Mouse (Mus musculus) left cerebral cortex, postnatal 4 days (tissue): ENCODE measurements around the gene Cdc42se1. TPM values are rescaled to one million over a fixed set of nuclear protein-coding genes. Genes with fewer than 3 reads are reported as not detected.
A peak's percentile ranks its signal among the peaks of the same experiment; 100 is the strongest.

Source experiments
- DNase-seq: peaks from one replicate; pipeline ENCODE4 v3.0.0-alpha.2; 2022
- intact Hi-C: fragments of 180-260 bp; cut with DNase I; formaldehyde crosslinking; loops from one replicate; pipeline ENCODE4 v1.15.1; 2025
- total RNA-seq, 2 experiments: library from RNA; stranded (reverse); gene quantifications; 2 replicates each; pipeline ENCODE4 v1.2.3; 2021

Cdc42se1 gene
- total RNA-seq, 2 experiments from 2014 or later: 62.1 to 62.4 TPM

- DNase-seq: no peak
- intact Hi-C loops: no loop called here
Measured at GRCm38 (mm10) chr3:95218466-95219137, 9.9 kb upstream of the Cdc42se1 start.

GRCm38 (mm10) chr3:95223041-95223440 is 5.5 kb upstream of the Cdc42se1 start:
- intact Hi-C loops: no loop called here
- no peak for DNase-seq

GRCm38 (mm10) chr3:95224295-95224694 is 4.2 kb upstream of the Cdc42se1 start:
- no peak for DNase-seq
- intact Hi-C loops: no loop called here

GRCm38 (mm10) chr3:95227214-95227613 is 1.3 kb upstream of the Cdc42se1 start:
- intact Hi-C loops: loop anchor here (5.0 kb wide), 1 partner anchor 55 kb away; the partner anchor contains the start of genes Mindy1 and Prune1
- no peak for DNase-seq

- intact Hi-C loops: loop anchor here (5.0 kb wide), 1 partner anchor 53 kb away; the partner anchor contains the start of genes Mindy1 and Prune1
Measured at GRCm38 (mm10) chr3:95228894-95229780, 605 bp downstream of the Cdc42se1 start.

GRCm38 (mm10) chr3:95229781-95230494 is 1.4 kb downstream of the Cdc42se1 start:
- peak; percentile 55 for DNase-seq
- intact Hi-C loops: loop anchor here (5.0 kb wide), 1 partner anchor 52 kb away; the partner anchor contains the start of genes Mindy1 and Prune1

More at GRCm38 (mm10) chr3:95228894-95229780, 605 bp downstream of the Cdc42se1 start:
- peak; percentile 79 for DNase-seq

- intact Hi-C loops: no loop called here
- no peak for DNase-seq
Measured at GRCm38 (mm10) chr3:95230495-95231297, 2.2 kb downstream of the Cdc42se1 start.

- no peak for DNase-seq
Measured at GRCm38 (mm10) chr3:95231298-95232221, 3.0 kb downstream of the Cdc42se1 start, which contains the start of gene Mllt11. Gene Mllt11, minus strand, starts transcription at chr3:95232171.

GRCm38 (mm10) chr3:95232771-95233170 is 4.2 kb downstream of the Cdc42se1 start:
- intact Hi-C loops: no loop called here
- DNase-seq: no peak

More at GRCm38 (mm10) chr3:95231298-95232221, 3.0 kb downstream of the Cdc42se1 start, which contains the start of gene Mllt11:
- intact Hi-C loops: no loop called here

GRCm38 (mm10) chr3:95233303-95233980 is 4.9 kb downstream of the Cdc42se1 start:
- no peak for DNase-seq
- intact Hi-C loops: no loop called here

- no peak for DNase-seq
- intact Hi-C loops: no loop called here
Measured at GRCm38 (mm10) chr3:95235386-95236301, 7.1 kb downstream of the Cdc42se1 start.

- intact Hi-C loops: no loop called here
- DNase-seq: no peak
Measured at GRCm38 (mm10) chr3:95237541-95238099, 9.1 kb downstream of the Cdc42se1 start.

- intact Hi-C loops: no loop called here
- DNase-seq: no peak
Measured at GRCm38 (mm10) chr3:95239022-95239421, 10.5 kb downstream of the Cdc42se1 start.

GRCm38 (mm10) chr3:95239971-95240370 is 11.4 kb downstream of the Cdc42se1 start:
- intact Hi-C loops: no loop called here
- no peak for DNase-seq

- no peak for DNase-seq
- intact Hi-C loops: no loop called here
Measured at GRCm38 (mm10) chr3:95240900-95241299, 12.4 kb downstream of the Cdc42se1 start.

- intact Hi-C loops: no loop called here
- DNase-seq: no peak
Measured at GRCm38 (mm10) chr3:95241498-95241897, 13.0 kb downstream of the Cdc42se1 start, which contains the start of gene Gm128. Gene Gm128, minus strand, starts transcription at chr3:95241598.

GRCm38 (mm10) chr3:95243086-95243485 is 14.6 kb downstream of the Cdc42se1 start:
- no peak for DNase-seq
- intact Hi-C loops: no loop called here
